ENCODE assay signal across 23 mouse cellular contexts in genomic region chr3:103998724-103999123, GRCm38 (mm10).
"Had no signal": no experiment of that assay in that cellular context is flagged by ENCODE, and none has a peak within 500 bp of the region (broad histone marks: within the 10 kb centered on the region; RNA-seq: fewer than 3 reads in every experiment).

No protein-coding gene starts in this region.

- H3K4me1 ChIP-seq: hindbrain, embryonic 13.5 days; hindbrain, embryonic 15.5 days; kidney, embryonic 15.5 days; limb, embryonic 13.5 days; limb, embryonic 15.5 days; liver, embryonic 12.5 days had no signal

- H3K9me3 ChIP-seq: heart, embryonic 10.5 days; heart, embryonic 12.5 days; hindbrain, embryonic 13.5 days; hindbrain, embryonic 15.5 days; kidney, embryonic 15.5 days; limb, embryonic 13.5 days; limb, embryonic 15.5 days; liver, embryonic 12.5 days had no signal

- H3K4me3 ChIP-seq: heart, embryonic 10.5 days; heart, embryonic 12.5 days; hindbrain, embryonic 13.5 days; hindbrain, embryonic 15.5 days; kidney, embryonic 15.5 days; limb, embryonic 13.5 days; limb, embryonic 15.5 days; liver, embryonic 12.5 days had no signal

- DNase-seq: gastrocnemius, postnatal 14 days; gastrocnemius, postnatal 36 days; heart, adult 18-20 months; heart, postnatal 10 days; heart, postnatal 36 days; kidney, adult 11 months; kidney, adult 2 months; kidney, adult 9 months; kidney, postnatal 14 days; kidney, postnatal 36 days; layer of hippocampus, adult 9-11 months; layer of hippocampus, postnatal 36 days; left cerebral cortex, postnatal 4 days had no signal

- ATAC-seq: hindbrain, postnatal 0 days; intestine, embryonic 16.5 days; liver, embryonic 12.5 days had no signal

- H3K27me3 ChIP-seq: heart, embryonic 12.5 days; hindbrain, embryonic 13.5 days; hindbrain, embryonic 15.5 days; kidney, embryonic 15.5 days; limb, embryonic 13.5 days; limb, embryonic 15.5 days; liver, embryonic 12.5 days had no signal
